Mouse (Mus musculus) spleen, embryonic (tissue): ENCODE results near the gene Fam160a2.

Source experiments
- CTCF ChIA-PET: fragments of 350-600 bp; sonication (Branson Sonifier 250); formaldehyde crosslinking; loops from one replicate; lab custom pipeline; 2022; lab: Charles Lee

The Fam160a2 gene

GRCm38 (mm10) chr7:105399935-105400624 is at the start of gene Fam160a2:
Gene Fam160a2 (minus strand): TSS chr7:105400054.
- CTCF ChIA-PET = interaction anchor here (0.7 kb wide), 1 partner anchor 66 kb away, joined by 11 read pairs; no protein-coding TSS in a partner anchor

GRCm38 (mm10) chr7:105445076-105445475 is 45.2 kb upstream of the Fam160a2 start:
- CTCF ChIA-PET = no interaction called here

GRCm38 (mm10) chr7:105441426-105441825 is 41.6 kb upstream of the Fam160a2 start:
- CTCF ChIA-PET = no interaction called here

GRCm38 (mm10) chr7:105437979-105438772 is 38.3 kb upstream of the Fam160a2 start:
- CTCF ChIA-PET = no interaction called here

- CTCF ChIA-PET = no interaction called here
Observed at GRCm38 (mm10) chr7:105434798-105435197, 34.9 kb upstream of the Fam160a2 start.

- CTCF ChIA-PET = no interaction called here
Observed at GRCm38 (mm10) chr7:105433859-105434258, 34.0 kb upstream of the Fam160a2 start.

- CTCF ChIA-PET = no interaction called here
Observed at GRCm38 (mm10) chr7:105432058-105432457, 32.2 kb upstream of the Fam160a2 start.

GRCm38 (mm10) chr7:105426051-105426450 is 26.2 kb upstream of the Fam160a2 start:
- CTCF ChIA-PET = interaction anchor here (0.6 kb wide), 1 partner anchor 325 kb away, joined by 3 read pairs; no protein-coding TSS in a partner anchor

- CTCF ChIA-PET = no interaction called here
Observed at GRCm38 (mm10) chr7:105425424-105426043, 25.7 kb upstream of the Fam160a2 start, which contains the start of gene Cckbr. Gene Cckbr (plus strand): TSS chr7:105425731.

- CTCF ChIA-PET = interaction anchor here (0.6 kb wide), 1 partner anchor 8 kb away, joined by 3 read pairs; no protein-coding TSS in a partner anchor
Observed at GRCm38 (mm10) chr7:105424368-105424767, 24.5 kb upstream of the Fam160a2 start.

- CTCF ChIA-PET = interaction anchor here (1.1 kb wide), 1 partner anchor 9 kb away, joined by 4 read pairs; no protein-coding TSS in a partner anchor
Observed at GRCm38 (mm10) chr7:105420903-105421302, 21.0 kb upstream of the Fam160a2 start.

GRCm38 (mm10) chr7:105418106-105418505 is 18.3 kb upstream of the Fam160a2 start:
- CTCF ChIA-PET = no interaction called here

- CTCF ChIA-PET = no interaction called here
Observed at GRCm38 (mm10) chr7:105416529-105416928, 16.7 kb upstream of the Fam160a2 start.

GRCm38 (mm10) chr7:105414385-105414784 is 14.5 kb upstream of the Fam160a2 start:
- CTCF ChIA-PET = no interaction called here

GRCm38 (mm10) chr7:105411874-105412632 is 12.2 kb upstream of the Fam160a2 start:
- CTCF ChIA-PET = interaction anchor here (0.7 kb wide), 1 partner anchor 9 kb away, joined by 4 read pairs; no protein-coding TSS in a partner anchor

GRCm38 (mm10) chr7:105406322-105406721 is 6.5 kb upstream of the Fam160a2 start:
- CTCF ChIA-PET = no interaction called here

GRCm38 (mm10) chr7:105404268-105404667 is 4.4 kb upstream of the Fam160a2 start, which contains the start of gene Cnga4:
Gene Cnga4 (plus strand): TSS chr7:105404568.
- CTCF ChIA-PET = no interaction called here

GRCm38 (mm10) chr7:105399058-105399934 is 558 bp downstream of the Fam160a2 start:
- CTCF ChIA-PET = interaction anchor here (0.7 kb wide), 1 partner anchor 67 kb away, joined by 11 read pairs; no protein-coding TSS in a partner anchor

GRCm38 (mm10) chr7:105396126-105396525 is 3.7 kb downstream of the Fam160a2 start:
- CTCF ChIA-PET = no interaction called here
